Mouse (Mus musculus): ENCODE data around the gene Fbxo11.

The Fbxo11 gene

GRCm38 (mm10) chr17:88065031-88065800, at the start of gene Fbxo11:
Fbxo11 (minus strand) TSS chr17:88065291.
- no peak for DNase-seq (ENCODE audit: low read depth, low spot score)

DNA sequence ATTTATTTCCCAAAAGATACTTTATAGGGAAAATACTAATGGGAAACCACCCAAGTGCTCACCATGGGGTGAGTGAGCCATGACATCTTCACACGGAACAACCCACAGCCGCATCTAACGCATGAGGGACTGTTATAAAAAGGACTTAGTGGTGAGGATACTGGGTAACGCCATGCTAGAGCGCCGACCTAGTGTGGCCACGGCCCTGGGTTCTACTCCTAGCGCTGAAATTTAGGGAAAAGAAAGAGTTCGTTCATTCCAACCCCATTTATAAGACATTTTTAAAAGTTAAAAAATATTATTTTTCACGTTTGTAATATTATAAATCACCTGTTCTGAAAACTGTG, 48.8 kb upstream of the Fbxo11 start:
- DNase-seq (ENCODE audit: low read depth, low spot score): no peak

DNA sequence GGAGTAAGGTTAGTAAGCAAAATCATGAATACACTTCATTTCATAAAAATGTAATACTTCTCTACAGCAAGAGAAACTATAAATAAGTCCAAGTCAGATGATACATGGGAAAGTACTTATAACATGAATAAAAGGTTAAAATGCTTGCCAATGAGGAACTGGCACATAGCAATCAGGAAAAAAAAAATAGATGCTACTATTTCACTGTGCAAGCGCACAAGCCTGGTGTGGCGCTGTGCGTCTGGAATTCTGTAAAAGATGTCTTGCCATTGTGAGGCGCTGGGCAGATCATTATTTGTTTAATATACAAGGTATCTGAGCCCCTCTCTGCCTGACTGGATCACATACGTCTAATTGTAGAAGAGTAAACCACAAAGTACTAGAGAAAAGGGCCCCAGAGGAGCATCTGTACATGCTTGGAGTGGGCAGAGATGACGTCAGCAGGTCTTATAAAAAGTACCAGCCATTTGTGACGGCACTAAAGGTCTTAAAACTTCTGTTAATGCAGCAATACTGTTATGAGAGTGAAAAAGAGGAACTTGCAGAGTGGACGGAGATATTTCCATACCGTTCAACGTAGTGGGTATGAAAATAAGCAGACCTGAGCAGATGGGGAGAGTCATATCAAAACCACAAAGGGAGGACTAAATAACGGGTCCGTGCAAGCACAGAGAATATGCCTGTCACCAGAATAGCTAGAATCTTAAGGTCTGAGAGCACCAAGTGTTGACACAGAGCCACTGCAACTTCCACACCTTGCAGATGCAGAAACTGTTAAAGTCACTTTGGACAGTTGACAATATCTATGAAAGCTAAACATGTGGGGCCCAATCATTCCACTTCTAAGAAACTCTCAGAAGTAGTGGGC, 48.2 kb upstream of the Fbxo11 start:
- no peak for DNase-seq (ENCODE audit: low read depth, low spot score)

- DNase-seq (ENCODE audit: low read depth, low spot score): no peak
Observed at GRCm38 (mm10) chr17:88111865-88112645, 47.0 kb upstream of the Fbxo11 start.

DNA sequence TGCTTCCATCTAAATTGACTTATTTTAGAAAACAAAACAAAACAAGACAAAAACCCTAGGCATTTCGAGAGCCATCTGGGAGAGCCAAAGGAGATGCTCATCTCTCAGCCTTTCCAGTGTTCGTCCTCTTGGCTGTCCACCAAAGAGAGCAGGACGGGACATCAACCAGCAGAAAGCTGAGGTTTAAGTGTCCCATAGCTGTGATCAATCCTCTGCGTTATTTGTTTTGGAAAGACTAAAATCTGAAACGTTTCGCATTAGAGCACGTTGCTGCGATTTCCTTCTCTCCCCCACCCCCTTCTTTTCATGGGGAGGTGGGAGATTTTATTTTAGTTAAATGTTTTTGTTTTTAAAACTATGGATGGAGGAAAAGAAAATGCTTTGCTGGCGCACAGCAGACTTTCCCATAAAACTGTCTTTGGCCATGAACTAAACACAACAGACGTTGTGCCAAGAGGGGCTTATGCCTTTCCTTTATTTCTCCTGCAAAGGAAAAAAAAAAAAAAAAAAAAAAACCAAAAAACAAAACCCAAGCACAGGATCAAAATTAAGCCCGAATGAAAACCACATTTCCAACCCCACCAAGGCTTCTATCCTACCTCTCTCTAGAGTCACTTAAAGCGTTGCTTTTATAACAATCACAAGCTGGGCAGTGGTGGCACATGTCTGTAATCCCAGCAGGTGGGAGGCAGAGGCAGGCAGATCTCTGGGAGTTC, 46.1 kb upstream of the Fbxo11 start:
- no peak for DNase-seq (ENCODE audit: low read depth, low spot score)

GRCm38 (mm10) chr17:88107708-88108107, 42.6 kb upstream of the Fbxo11 start:
- DNase-seq (ENCODE audit: low read depth, low spot score): no peak

DNA sequence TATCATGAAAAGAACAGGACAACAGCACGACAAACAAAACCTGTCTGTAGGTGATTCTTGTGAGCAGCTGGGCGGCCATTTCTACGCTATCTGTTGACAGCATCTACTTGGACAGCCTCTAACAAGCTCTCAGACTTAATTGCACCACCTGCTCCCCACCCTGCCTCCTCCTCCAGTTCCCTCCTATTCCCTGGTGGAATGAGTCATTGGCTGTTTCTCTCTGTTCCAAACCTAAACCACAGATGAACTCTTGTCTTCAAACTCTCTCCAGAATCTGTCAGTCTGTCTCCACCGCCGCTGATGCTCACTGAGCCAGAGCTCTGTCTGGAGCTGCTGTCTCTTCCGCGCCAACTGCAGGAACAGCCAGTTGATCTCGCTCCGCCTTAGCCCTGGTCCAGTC, 41.3 kb upstream of the Fbxo11 start:
- DNase-seq (ENCODE audit: low read depth, low spot score): no peak

GRCm38 (mm10) chr17:88102597-88102996, 37.5 kb upstream of the Fbxo11 start:
- no peak for DNase-seq (ENCODE audit: low read depth, low spot score)

DNA sequence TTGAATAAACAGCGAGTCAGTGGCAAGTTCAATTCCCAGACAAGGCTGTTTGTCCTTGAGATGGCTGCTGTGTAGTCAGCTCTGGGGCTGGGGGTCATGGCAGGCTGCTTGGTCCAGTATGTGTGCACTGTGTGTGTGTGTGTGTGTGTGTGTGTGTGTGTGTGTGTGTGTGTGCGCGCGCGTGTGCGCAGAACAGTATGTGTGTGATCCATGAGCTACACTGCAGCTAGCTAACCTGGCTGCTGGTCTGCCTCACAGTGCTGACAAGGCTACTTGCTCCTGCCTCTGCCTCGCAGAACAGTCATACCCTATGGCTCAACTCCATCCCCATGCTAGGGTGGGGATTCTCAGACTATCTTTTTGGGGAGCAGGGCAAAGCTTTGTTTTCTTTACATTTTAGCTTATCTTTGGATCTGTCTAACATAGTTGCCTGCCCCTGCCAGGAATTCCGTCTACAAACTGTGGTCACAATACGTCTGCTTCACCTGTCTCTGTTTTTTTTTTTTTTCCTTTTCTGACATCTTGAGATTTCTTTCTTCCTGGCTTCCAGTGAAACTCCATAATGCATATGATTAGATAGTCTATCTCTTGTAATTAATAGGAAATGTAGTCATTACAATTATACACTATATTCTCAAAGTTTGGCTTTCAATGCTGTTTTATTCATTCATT, 33.2 kb upstream of the Fbxo11 start:
- no peak for DNase-seq (ENCODE audit: low read depth, low spot score)

- no peak for DNase-seq (ENCODE audit: low read depth, low spot score)
Observed at GRCm38 (mm10) chr17:88097543-88097942, 32.5 kb upstream of the Fbxo11 start.

DNA sequence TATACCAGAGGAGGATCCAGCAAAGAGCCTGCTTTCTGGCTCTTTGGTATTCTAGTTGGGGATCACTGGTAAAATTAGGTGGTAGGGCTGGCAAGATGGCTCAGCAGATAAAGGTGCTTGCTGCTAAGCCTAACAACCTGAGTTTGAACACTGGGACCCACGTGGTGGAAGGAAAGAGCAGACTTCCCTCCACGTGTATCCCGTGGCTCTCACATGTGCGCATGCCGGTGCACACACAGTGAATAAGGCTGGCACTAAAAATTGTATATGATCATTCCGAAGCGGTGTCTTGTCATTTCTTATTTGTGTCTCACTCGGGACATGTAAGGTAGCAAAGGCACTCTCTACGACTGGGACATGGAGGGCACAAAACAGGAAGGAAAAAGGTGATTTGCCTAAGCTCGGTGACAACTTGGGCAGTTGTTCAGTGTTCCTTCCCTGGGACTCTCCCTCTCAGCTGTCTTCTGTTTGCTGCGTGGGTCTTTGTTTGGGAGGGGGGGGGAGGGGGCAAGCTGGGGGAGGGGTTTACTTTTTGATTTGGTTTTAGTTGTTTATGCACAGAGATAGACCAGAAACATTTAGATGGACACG, 31.8 kb upstream of the Fbxo11 start:
- no peak for DNase-seq (ENCODE audit: low read depth, low spot score)

- DNase-seq (ENCODE audit: low read depth, low spot score): no peak
Observed at GRCm38 (mm10) chr17:88095517-88096198, 30.6 kb upstream of the Fbxo11 start.

DNA sequence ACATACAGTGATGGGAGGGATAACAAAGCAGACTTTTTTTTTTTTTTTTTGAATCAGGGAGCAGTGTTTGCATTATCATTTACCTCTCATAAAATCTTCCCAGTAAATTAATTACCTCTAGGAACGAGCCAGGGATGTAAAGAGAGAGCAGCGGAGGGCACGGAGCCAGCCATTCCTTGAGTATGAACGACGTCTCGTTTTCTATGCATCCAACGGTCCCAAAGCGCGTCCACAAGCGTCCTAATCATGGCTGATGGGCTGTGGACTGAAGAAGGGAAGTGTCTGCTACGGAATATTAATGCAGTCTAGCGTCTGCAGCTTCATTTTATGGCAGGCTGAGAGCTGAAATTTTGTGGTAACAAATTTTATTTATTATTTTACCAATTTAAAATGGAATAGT, 29.2 kb upstream of the Fbxo11 start:
- DNase-seq (ENCODE audit: low read depth, low spot score): no peak

DNA sequence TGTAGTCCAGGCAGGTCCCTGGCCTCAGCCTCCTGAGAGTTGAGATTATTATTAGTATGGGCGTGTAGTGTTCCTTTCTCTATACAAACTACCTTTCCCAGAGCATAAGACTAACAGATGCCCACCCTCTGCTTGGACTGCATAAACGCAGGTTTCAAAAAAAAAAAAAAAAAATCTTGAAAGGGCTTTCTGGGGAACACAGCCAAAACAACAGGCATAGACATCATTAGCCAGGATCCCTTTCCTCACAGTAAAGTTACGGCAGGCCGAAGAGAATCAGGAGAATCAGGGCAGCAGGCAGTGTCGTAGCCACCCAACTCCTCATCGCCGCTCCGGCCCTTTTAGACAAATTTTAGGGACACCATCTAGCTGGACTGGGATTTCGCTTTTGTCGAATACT, 28.7 kb upstream of the Fbxo11 start:
- DNase-seq (ENCODE audit: low read depth, low spot score): no peak

DNA sequence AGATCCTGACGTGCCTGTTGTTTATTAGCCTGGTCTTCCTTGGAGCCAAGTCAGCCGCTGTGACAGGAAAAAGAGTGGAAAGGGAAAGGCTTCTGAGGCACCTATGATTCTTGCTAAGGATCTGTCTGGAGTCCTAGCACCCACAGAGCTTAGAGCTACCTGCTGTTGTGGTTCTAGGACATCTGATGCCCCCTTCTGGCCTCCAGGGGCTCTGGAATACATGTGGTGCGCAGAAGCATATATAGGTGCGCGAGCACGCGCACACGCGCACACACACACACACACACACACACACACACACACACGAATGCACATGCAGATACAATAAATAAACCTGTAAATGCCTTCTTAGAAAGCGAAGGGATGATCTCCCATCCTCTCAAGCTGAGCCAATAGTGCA, 20.9 kb upstream of the Fbxo11 start:
- DNase-seq (ENCODE audit: low read depth, low spot score): no peak

GRCm38 (mm10) chr17:88081446-88081845, 16.4 kb upstream of the Fbxo11 start:
- no peak for DNase-seq (ENCODE audit: low read depth, low spot score)

DNA sequence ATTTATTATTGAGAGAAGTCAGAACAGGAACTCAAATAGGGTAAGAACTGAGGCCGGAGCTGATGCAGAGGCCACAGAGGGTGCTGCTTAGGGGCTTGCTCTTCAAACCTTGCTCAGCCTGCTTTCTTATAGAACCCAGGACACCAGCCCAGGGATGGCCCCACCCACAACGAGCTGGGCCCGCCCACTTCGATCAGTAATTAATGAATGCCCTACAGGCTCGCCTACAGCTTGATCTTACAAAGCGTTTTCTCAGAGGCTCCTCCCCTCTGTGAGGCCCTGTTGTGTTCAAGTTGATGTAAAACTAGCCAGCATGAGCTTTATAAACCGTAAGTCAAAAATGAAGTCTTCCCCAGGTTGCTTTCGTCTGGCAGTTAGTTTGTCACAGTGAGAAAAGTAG, 14.7 kb upstream of the Fbxo11 start:
- DNase-seq (ENCODE audit: low read depth, low spot score): no peak

GRCm38 (mm10) chr17:88072047-88072446, 7.0 kb upstream of the Fbxo11 start:
- DNase-seq (ENCODE audit: low read depth, low spot score): no peak

DNA sequence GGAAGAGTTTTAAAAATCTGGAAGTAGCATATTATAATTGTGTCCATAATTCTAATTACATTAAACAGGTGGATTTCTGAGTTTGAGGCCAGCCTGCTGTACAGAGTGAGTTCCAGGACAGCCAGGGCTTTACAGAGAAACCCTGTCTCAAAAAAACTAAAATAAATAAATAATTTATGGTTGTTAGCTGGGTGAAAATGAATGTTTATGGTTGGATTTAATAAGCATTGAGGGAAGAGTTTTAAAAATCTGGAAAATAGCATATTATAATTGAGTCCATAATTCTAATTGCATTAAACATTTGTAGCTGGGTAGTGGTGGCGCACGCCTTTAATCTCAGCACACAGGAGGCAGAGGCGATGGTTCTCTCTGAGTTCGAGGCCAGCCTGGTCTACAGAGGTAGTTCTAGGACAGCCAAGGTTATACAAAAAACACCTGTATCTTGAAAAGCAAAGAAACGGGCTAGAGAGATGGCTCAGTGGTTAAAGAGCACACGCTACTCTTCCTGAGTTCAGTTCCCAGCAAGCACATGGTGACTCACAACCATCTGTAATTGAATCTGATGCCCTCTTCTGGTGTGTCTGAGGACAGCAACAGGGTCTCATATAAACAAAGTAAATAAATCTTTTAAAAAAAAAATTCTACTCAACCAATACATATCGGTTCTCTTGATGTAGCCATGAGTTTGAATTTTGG, 3.1 kb upstream of the Fbxo11 start:
- DNase-seq (ENCODE audit: low read depth, low spot score): no peak

Measured in retina, adult 2 months (tissue).